Mouse (Mus musculus) thymus, postnatal 25 days (tissue): Measurements from ENCODE around the gene Ascl3.

Experiments
- DNase-seq: peaks from one replicate; pipeline ENCODE4 v3.0.0; 2022

The Ascl3 gene

DNA sequence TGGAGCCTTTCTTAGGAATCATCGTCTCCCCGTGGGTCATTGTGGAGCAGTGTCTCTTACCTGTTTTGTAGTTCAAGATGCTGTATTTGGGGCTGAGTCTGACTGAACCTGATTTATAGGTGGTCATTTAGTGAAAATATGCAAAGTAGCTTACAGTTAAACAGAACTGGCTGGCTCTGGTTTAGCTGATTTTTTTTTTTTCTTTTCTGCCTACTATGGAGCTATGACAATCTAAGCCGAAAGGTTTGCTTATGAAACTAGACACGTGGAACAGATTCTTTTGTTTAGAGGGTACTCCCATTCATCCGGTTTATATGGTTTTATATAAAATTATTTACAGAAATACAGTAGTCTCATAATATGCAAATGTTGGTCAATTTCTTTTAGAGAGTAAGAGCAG, at the start of gene Ascl3:
Gene Ascl3 (minus strand): TSS at position 101 of the 400 bp plus-strand sequence.
- DNase-seq, result no peak

DNA sequence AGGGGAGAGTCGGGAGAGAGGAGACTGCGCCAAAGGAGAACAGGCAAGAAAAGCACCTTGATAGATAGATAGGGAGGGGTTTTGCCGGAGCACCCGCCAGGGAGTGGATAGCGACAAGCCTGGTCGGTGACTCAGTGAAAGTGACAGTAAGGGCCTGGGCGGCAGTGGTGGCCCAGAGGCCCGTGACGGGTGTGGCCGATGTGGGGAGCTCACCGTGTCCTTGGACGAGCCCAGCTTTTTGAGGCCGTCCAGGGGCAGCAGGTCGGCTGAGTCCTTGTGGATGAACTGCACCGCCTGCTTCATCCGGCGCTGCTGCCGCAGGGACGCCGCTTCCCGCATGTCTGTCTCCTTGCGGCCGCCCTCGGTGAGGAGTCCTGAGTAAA, 49.6 kb upstream of the Ascl3 start:
- DNase-seq, result no peak

DNA sequence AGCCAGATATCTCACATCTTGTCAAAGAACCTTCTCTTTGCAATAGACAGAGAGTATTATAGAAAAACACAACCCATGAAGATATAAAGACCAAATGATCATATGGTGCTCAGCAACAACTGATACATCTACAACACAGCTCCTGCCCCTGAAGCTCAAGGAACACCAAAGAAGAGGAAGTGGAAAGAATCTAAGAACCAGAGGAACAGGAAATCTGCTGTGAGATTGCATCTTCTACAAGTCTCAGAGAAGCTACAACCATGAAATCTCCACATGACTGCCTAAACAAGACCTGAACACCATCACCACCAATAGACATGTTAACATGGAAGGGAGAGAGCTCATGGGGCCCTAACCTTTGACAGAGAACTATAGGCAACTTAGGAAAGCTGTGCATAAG, 40.7 kb upstream of the Ascl3 start:
- DNase-seq, result no peak

DNA sequence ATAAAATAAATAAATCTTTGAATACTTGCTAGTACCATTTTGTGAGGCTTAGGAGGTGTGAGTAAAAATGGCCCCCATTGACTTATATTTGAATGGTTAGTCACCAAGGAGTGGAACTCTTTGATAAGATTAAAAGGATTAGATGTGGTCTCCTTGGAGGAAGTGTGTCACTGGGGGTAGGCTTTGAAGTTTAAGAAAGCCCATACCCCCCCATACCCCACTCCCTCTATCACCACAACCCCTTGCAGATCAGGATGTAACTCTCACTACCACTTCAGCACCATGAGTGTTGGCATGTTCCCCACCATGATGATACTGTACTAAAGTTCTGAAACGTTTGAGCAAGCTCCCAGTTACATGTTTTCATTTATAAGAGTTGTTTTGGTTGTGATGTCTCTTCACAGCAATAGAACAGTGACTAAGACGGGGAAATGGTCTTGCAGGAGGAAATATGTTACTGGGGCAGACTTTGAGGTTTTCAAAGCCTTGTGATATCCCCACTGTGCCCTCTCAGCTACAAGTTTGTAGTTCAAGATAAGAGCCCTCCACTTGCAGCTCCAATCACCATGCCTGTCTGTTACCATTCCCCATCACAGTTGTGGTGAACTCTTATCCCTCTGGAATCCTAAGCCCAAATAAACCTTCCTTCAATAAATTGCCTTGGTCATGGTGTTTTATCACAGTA, 37.3 kb upstream of the Ascl3 start:
- no peak for DNase-seq

DNA sequence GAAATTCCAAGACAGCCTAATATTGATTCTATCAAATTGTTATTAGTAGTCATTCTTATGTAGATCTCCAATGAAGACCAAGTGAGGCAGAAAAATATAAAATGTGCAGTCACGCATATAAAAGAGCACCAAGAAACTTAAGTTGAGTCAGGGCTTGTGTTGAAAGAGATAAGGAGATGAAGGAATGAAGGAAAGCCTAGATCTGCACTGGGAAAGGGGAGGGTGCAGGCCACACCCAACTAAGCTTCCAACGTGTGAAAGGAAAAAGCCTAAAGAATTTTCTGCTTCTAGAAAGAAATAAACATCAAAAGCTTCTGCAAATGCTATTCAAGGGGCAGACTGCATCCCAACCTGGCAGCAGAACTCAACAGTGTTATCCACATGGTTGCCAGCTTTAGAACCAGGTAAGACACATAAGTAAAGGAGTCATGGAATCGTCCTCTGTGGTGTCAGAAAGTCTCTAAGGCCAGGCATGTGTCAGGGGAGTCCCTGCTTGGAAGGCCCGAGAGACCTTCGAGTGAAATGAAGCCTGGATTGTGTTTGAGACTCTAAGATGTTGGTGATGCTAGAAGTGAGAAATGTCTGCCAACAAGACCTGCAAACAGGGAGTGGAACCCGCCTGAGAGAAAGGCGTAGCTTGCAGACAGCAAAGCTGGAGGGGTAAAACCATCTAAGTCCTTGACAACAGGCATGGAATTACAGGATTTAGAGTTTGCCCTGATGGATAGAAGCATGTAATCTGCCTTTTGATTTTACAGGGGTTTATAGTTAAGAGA, 36.2 kb upstream of the Ascl3 start:
- no peak for DNase-seq

DNA sequence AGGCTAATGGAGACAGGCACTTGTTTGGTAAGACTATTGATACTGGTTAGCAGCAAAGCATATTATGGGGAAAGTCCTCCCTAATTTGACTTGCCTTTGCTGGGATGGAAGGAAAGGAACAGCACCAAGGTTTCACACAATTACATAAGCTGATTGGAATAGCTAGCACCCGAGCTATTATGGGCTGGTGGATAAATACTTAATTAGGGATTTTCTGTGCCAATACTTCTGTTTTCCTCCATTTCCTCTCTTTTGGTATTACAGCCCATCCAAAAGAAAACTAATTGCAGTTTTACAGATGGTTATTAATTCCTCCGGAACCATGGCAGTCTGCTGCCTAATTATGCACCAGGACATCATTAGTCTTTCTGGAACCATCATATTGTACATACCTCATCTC, 32.5 kb upstream of the Ascl3 start:
- DNase-seq, result no peak

DNA sequence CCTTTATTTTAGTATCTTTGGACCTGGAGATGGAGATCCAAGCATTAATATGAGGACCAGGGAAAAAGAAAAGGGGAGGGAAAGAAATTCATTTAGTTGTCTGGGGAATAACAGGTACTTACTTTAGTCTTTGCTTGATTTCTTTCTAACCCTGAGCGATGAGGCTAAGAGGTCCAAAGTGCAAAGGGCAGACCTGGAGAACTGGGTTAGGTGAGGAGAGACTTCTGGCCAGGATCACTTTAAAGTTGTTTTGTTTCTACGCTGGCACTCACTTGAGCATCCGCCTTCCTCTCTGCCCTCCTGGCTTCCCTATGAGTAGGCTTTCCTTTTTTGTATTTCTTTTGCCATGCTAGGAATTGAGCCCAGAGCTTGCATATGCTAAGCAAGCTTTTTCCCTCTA, 24.8 kb upstream of the Ascl3 start:
- no peak for DNase-seq

DNA sequence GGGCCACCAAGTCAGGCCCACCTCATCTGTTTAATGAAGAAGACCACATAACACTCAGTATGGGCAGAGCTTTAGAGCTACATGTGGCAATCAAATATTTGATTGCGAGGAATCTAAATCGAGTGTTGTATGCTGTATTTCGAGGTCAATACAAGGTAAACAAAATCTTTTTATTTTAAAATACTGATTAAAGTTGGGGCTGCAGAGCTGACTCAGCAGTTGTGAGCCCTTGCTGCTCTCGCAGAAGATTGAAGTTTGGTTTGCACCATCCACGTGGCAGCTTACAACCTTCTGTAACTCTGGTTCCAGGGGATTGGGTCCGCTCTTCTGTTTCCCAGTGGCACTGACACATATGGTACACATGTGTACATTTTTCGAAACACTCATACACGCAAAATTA, 22.5 kb upstream of the Ascl3 start:
- DNase-seq, result no peak

DNA sequence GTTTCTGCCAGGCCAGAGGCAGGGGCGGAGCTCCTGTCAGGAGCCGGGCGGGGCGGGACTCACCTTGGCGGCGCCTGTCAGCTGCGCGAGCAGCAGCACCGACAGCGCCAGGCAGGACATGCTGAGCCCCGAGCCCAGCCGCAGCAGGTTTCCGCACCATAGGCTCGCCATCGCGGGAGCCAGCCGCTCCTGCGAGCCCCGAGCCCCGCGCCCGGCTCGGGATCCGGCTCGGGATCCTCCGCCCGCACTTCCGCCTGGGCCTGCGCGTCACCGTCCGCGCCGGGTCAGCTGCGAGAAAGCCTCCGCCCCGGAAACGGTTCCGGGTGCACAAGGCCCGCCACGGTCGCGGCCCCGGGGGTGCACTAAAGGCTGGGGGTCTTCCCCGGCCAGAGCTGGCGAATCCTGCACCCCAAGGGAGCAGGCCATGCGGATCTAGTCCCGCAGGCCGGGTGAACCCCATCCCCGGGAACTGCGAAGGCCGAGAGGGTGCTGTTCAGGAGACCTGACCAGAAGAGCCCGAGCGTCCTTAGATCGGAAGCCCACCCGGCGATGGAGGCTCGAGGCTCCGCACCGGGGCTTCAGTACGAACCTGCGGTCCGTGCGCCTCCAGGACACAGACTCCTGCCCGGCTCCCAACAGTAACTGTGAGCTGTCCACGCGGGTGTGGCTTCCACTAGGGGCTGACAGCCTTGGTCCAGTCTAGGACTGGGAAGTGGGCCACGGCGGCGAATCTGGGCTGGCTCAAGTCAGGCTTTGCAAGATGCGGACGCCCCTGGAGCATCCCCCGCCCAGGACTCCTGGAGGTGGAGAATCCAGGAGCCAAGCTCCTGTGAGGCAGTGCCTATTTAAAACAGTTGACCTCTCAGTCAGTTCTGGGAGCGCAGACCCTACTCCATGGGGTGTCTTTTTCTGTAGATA, 20.7 kb upstream of the Ascl3 start, which contains the start of gene Tmem9b:
Gene Tmem9b (minus strand): TSS at position 868 of the 918 bp plus-strand sequence.
- peak; percentile 85 for DNase-seq

DNA sequence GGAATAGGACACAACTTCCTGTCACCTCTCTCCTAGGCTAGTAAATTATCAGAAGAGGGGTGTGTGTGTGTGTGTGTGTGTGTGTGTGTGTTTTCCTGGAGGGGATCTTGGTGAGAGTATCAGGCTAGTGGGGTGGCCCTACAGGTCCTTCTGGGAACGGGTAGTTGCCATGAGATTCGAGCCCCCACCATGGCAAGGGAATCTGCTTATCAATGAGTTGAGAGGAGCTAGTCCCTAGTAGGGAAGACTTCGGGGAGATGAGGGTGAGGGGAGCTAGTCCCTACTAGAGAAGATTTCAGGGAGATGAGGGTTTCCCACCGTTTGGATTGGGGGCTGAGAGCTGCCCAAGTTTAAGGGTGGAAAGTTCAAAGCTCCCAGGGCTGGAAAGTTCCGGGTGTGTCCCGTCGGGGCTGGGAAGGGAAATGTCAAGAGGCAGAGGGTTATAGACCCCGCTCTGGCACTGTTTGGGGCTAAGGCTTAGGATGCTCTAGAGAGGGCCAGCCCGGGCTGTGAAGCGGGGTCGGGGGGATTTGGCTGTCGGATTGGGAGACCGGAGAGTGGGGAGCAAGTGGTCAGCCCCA, 20.0 kb upstream of the Ascl3 start:
- no peak for DNase-seq

DNA sequence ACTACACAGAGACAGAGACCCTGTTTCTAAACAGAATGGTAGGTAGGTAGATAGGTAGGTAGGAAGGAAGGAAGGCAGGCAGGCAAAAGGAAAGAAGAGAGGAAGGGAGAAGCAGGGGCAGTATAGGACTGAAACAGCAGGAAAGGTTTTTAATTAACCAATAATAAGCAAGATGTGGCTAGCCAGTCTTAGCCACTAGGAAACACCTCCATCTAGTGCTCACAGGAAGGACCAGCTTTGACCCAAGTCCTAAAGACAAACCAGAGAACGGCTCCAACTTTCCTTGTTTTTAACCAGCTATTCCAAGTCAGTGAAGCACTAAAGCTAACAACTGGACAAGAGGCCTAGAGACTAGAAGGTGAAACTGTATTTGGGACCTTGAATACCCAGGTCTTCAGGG, 16.2 kb upstream of the Ascl3 start:
- no peak for DNase-seq

DNA sequence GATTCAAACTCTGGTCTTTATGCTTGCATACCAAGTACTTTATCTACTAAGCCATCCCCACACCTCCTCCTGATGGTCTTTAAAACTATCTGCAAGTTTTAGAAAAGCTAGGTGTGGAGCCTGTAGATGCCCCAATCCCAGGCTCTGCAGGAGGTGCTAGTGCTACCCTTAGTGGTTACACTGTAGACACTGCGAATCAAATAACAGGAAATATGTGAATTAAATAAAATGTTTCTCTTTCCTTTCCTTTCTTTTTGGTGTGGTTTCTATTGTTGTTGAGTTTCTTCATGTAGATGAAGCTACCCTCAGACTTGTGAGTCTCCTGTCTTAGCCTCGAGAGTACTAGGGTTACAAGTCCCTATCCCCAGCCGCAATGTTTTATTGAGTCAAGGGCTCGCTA, 10.2 kb upstream of the Ascl3 start:
- DNase-seq, result no peak

DNA sequence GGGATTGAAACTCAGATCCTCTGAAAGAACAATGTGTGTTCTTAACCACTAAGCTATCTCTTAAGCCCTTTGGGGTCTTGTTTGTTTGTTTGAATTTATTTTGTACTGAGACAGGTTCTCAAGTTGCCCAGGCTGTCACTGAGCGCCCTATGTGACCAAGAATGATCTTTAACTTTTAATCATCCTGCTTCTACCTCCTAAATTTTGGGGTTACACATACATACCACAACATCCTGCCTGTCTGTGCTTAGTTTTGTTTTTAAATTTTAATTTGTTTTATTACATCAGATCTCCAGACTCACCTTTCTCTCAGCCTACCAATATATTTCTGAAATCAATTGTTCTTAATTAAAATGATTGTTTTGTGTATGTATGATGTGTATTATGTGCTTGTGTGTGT, 9.5 kb upstream of the Ascl3 start:
- DNase-seq, result no peak

DNA sequence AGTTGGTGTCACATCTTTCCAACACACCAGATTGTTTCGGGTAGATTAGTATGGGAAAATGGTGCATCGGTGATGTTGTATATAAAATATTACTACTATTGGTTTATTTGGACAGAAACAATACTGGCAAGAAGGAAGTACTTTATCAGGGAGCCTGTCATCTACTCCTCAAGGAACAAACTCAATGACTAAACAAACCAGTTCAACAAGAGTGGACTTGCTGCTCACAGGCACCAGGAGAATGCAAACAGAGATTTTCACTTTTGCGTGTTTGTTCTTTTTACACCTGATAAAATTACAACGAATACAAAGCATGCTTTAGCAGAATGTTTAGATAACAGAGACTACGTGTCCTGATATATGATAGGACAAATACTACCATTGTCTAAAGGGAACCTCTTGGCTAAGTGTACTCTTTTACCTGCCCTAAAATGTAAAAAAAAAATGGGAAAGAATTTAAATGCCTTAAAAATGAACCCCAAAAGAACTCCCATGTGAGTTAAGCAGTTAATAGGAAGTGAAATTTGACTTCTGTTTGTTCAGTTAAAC, 8.4 kb upstream of the Ascl3 start:
- DNase-seq, result no peak

DNA sequence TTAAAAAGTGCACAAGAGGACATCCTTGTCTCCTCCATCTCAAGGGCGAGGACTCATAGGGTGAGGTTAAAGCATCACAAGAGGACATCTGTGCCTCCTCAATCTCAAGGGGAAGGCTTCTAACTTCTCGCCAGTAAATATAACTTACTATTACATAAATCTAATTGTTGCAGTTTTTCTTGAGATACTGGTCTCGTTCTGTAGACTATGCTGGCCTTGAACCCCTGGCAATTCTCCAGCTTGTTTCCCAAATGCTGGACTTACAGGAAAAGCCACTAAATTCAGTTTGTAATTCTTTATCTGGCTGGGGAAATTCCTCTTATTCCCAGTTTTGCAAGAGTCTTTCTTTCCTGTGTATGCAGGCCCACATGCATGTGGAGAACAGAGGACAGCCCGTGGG, 3.3 kb upstream of the Ascl3 start:
- no peak for DNase-seq

DNA sequence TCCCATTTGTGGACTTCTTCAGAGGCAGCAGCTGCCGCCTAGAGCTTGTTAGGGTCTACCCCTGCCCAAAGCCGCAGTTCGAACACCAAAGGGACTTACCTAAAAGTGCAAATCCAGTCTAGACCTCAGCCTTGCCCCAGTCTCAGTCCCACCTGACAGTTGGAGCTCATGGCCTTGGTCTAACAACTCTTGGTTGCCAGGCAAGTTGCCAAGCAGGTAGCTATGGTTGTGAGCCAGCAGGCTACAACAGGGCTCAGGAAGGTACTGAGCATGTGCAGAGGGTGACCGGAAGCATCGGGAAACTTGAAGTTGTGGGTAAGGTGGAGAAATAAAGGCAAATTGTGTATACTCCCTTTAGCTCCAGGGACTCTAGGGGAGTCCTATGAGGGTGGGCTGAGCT, 7.8 kb downstream of the Ascl3 start, which contains the start of gene BC051019:
Gene BC051019 (minus strand): TSS at position 154 of the 400 bp plus-strand sequence.
- DNase-seq, result no peak

DNA sequence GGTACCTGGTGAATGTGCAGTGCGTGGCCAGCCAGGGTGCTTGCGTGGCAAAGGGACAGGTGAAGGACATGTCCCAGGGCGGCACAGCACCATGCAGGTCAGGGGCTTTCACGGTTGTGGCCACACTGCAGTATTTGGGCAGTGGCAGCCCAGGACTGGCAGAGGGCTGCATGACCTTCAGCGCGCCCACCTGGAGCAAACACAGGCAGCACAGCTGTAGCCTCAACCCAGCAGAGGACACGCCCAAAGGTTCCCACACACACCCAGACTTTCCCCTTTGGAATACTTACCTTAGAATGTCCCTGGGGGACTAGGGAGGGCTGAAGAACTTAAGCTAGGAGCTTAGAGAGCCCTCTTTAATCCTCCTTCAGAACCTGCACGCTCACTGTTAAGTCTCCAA, 8.4 kb downstream of the Ascl3 start:
- no peak for DNase-seq

DNA sequence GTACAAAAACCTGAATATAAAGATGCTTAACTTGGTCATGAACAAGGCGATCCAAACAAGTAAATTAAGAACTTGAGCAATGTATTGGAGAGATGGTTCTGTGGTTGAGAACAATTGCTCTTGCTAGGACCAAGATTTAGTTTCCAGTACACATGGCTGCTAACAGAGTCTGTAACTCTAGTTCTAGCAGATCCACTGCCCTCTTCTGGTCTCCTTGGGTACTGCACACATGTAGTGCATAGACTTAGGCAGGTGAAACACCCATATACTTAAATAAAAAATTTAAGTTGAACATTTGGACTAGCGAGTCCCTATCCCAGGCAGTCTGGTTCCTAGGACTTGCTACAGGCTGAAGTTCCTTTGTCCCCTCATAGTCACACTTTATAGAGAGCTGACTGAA, 8.9 kb downstream of the Ascl3 start:
- no peak for DNase-seq

DNA sequence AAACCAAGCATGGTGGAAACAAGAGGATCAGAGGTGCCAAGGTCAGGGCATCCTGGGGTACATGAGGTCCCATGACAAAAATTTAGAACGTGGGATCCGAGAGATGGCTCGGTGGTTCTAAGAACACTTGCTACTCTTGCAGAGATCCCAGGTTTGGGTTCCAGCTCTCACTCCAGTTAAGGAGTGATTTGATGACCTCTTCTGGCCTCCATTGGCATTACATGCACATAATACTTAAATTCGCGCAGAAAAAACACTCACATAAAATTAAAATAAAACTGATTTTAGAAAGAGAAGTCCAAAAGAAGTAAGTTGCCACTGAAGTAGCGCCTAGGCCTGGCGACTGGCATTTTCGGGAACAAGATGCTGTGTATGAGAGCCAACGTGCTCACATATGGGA, 12.2 kb downstream of the Ascl3 start:
- DNase-seq, result no peak

DNA sequence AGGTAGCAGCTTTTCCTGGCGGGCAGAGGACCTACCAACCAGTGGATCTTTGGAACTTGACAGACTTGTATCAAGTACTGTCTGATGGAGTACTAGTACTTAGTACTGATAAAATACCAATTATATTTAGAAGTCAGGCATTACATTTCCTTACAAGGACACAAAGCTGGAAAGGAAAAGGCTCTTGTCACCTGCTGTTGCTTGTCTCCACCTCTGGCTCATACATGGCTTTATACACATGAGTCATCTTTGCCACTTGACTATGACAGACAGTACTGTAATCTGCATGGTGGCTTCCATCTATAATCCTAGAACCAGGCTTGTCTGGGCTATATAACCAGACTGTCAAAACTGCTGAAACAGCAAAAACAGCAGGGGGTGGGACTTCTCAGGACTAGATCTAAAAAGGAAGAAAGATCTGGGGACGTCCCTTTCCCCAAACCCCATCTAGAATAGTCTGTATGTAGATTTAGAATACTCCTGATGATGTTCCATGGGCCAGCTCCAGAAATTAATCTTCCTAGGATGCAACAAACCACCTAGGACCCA, 18.0 kb downstream of the Ascl3 start:
- DNase-seq, result no peak

DNA sequence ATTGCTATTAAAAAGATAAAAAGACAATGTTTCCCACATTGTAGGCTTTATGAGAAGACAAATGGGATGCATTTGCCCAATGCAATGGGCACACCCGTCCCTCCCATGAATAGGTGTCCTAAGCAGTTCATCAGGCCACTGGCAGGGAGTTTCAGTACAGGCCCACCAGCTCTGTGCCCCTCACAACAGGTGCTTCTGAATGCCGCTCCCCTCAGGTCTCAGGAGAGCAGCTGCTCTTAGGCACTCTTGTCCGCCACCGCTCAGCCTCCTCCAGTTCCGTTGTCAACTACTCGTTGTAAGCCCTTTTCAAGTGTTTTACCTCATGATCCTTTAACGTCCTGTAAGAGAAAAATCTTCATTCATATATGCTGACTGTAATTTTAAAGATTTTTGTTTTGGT, 19.3 kb downstream of the Ascl3 start:
- DNase-seq, result no peak

DNA sequence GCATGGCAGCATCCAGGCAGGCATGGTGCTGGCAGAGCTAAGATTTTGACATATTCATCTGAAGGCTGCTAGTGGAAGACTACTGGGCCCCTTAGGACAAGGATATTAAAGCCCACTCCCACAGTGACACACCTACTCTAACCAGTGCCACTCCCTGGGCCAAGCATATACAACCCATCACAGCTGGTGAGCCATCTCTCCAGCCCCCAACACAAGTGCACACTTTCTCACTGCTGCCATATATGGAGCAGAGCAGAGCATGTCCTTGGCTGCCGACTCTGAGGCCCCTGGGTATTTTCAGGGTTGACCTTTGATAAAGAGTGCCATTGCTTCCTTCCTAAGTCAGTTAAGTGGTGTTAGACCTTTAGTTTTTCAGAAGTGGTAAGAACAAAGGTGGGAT, 21.5 kb downstream of the Ascl3 start:
- DNase-seq, result no peak
